ENCODE assay signal across 16 mouse cellular contexts in genomic region chr16:38184657-38185269, GRCm38 (mm10).
DNase-seq lines count a peak whose midpoint lies in the region; ATAC-seq and TF ChIP-seq lines count a peak whose summit lies in the region.
"Had no signal": no experiment of that assay in that cellular context is flagged by ENCODE, and none has a peak within 500 bp of the region (broad histone marks: within the 10 kb centered on the region; RNA-seq: fewer than 3 reads in every experiment).

No protein-coding gene starts in this region.

- ATAC-seq in heart, embryonic 14.5 days (ENCODE audit: insufficient number of reproducible peaks, insufficient read depth, low FRiP score, low read depth): no peak
- peak; percentile 79 for ATAC-seq in intestine, embryonic 16.5 days
- peak; percentile 88 for ATAC-seq in liver, postnatal 0 days
- peak; percentile 76; the same call in 1 of the 2 replicates for ATAC-seq in stomach, embryonic 16.5 days (ENCODE audit: insufficient read depth, low FRiP score)
- ATAC-seq in midbrain, embryonic 13.5 days: no peak

- H3K4me3 ChIP-seq in heart, embryonic 14.5 days (ENCODE audit: control insufficient read depth in 1 of 2, insufficient read depth in 1 of 2, low read depth in 1 of 2, low read length in 2 of 2): no peak overlapping the region
- H3K4me3 ChIP-seq in intestine, embryonic 16.5 days (ENCODE audit: low read length): no peak overlapping the region
- H3K4me3 ChIP-seq in liver, postnatal 0 days (ENCODE audit: low read depth, low read length): no peak overlapping the region
- no peak overlapping the region for H3K4me3 ChIP-seq in stomach, embryonic 16.5 days (replicated peaks; ENCODE audit: low read length)
- no peak overlapping the region for H3K4me3 ChIP-seq in midbrain, embryonic 13.5 days (replicated peaks)
- H3K4me3 ChIP-seq: limb, embryonic 12.5 days; megakaryocyte, embryonic 14.5 days had no signal

- WGBS in heart, embryonic 14.5 days: 69% methylated on average over 8 of the region's 8 CpGs
- WGBS in intestine, embryonic 16.5 days: 74% methylated on average over 8 of the region's 8 CpGs
- 66% methylated on average over 8 of the region's 8 CpGs for WGBS in liver, postnatal 0 days (ENCODE audit: insufficient replicate concordance)
- WGBS in stomach, embryonic 16.5 days: 63% methylated on average over 8 of the region's 8 CpGs
- WGBS in midbrain, embryonic 13.5 days: 87% methylated on average over 8 of the region's 8 CpGs

- no peaks in the 10 kb centered on the region for H3K27me3 ChIP-seq in heart, embryonic 14.5 days (ENCODE audit: control insufficient read depth, insufficient read depth, low read length)
- no peaks in the 10 kb centered on the region for H3K27me3 ChIP-seq in intestine, embryonic 16.5 days (replicated peaks; ENCODE audit: control insufficient read depth, insufficient read depth, low read length)
- H3K27me3 ChIP-seq in liver, postnatal 0 days (ENCODE audit: insufficient read depth, low read length): no peaks in the 10 kb centered on the region
- no peaks in the 10 kb centered on the region for H3K27me3 ChIP-seq in stomach, embryonic 16.5 days (ENCODE audit: control insufficient read depth, insufficient read depth, low read length)
- H3K27me3 ChIP-seq in midbrain, embryonic 13.5 days: no peaks in the 10 kb centered on the region
- H3K27me3 ChIP-seq: limb, embryonic 12.5 days; megakaryocyte, embryonic 14.5 days had no signal

- no peak for TF ChIP-seq EP300 in liver, postnatal 0 days (IDR thresholded peaks at IDR 0.05; ENCODE audit: low read depth)

- no peaks in the 10 kb centered on the region for H3K9me3 ChIP-seq in heart, embryonic 14.5 days (ENCODE audit: control insufficient read depth, low read length)
- H3K9me3 ChIP-seq in intestine, embryonic 16.5 days (ENCODE audit: control insufficient read depth, low read length): no peaks in the 10 kb centered on the region
- no peaks in the 10 kb centered on the region for H3K9me3 ChIP-seq in liver, postnatal 0 days (ENCODE audit: low read length)
- no peaks in the 10 kb centered on the region for H3K9me3 ChIP-seq in stomach, embryonic 16.5 days (replicated peaks; ENCODE audit: control insufficient read depth, low read length)
- no peaks in the 10 kb centered on the region for H3K9me3 ChIP-seq in midbrain, embryonic 13.5 days
- H3K9me3 ChIP-seq: limb, embryonic 12.5 days; megakaryocyte, embryonic 14.5 days had no signal

- no peak for DNase-seq in heart, postnatal 36 days
- DNase-seq in liver, postnatal 0 days: peak; percentile 61
- no peak for DNase-seq in spleen, postnatal 14 days (ENCODE audit: low spot score in 2 of 2)
- no peak for DNase-seq in frontal cortex, adult 2 months (ENCODE audit: extremely low spot score in 1 of 2, low spot score in 1 of 2)
- DNase-seq: adrenal gland, adult 8-10 months; cerebellum, adult 9-11 months; embryo, embryonic 11 days; gastrocnemius, postnatal 36 days; kidney, postnatal 4 days; thymus, postnatal 14 days had no signal

- H3K27ac ChIP-seq in heart, embryonic 14.5 days (replicated peaks in 1 of 2; ENCODE audit: control insufficient read depth in 1 of 2, insufficient read depth in 1 of 2, low read depth in 2 of 2, low read length in 2 of 2): peak overlapping the region; percentile 3 to 8; a peak in 1 of 4 replicates
- H3K27ac ChIP-seq in intestine, embryonic 16.5 days (ENCODE audit: low read length): no peak overlapping the region
- H3K27ac ChIP-seq in liver, postnatal 0 days (ENCODE audit: low read depth): peak overlapping the region; percentile 59
- H3K27ac ChIP-seq in stomach, embryonic 16.5 days (ENCODE audit: low read length): peak overlapping the region; percentile 56; the same call in 1 of the 2 replicates
- H3K27ac ChIP-seq in midbrain, embryonic 13.5 days: no peak overlapping the region
- H3K27ac ChIP-seq: limb, embryonic 12.5 days had no signal

- peaks cover 8 to 28% of the 10 kb centered on the region in 2 experiments for H3K4me1 ChIP-seq in heart, embryonic 14.5 days (ENCODE audit: control insufficient read depth in 2 of 2, insufficient read depth in 2 of 2, low read length in 2 of 2)
- H3K4me1 ChIP-seq in intestine, embryonic 16.5 days (ENCODE audit: control insufficient read depth, insufficient read depth, low read length): 0 out of 2 replicates have a peak, but pooled peaks cover 9% of the 10 kb centered on the region
- H3K4me1 ChIP-seq in liver, postnatal 0 days (ENCODE audit: insufficient read depth): peaks cover 5% of the 10 kb centered on the region; the same call in 1 of the 2 replicates
- peaks cover 15% of the 10 kb centered on the region; the same call in 1 of the 2 replicates for H3K4me1 ChIP-seq in stomach, embryonic 16.5 days (ENCODE audit: control insufficient read depth, insufficient read depth, low read length)
- H3K4me1 ChIP-seq in midbrain, embryonic 13.5 days (replicated peaks): peaks cover 11% of the 10 kb centered on the region; the same call in 1 of the 2 replicates
- H3K4me1 ChIP-seq: limb, embryonic 12.5 days had no signal

- intact Hi-C loops in heart, postnatal 36 days (cut with DNase I): no loop called here

- TF ChIP-seq CTCF in liver, postnatal 0 days (IDR thresholded peaks at IDR 0.05; ENCODE audit: low read depth): no peak

- peaks cover 28% of the 10 kb centered on the region for H3K36me3 ChIP-seq in heart, embryonic 14.5 days (ENCODE audit: control insufficient read depth, insufficient read depth, low read length)
- 0 out of 2 replicates have a peak, but pooled peaks cover 3% of the 10 kb centered on the region for H3K36me3 ChIP-seq in intestine, embryonic 16.5 days (ENCODE audit: control insufficient read depth, insufficient read depth, low read length)
- H3K36me3 ChIP-seq in liver, postnatal 0 days (replicated peaks; ENCODE audit: insufficient read depth, low read length): peaks cover 12% of the 10 kb centered on the region; the same call in 1 of the 2 replicates
- peaks cover 4% of the 10 kb centered on the region; the same call in 1 of the 2 replicates for H3K36me3 ChIP-seq in stomach, embryonic 16.5 days (ENCODE audit: control insufficient read depth, insufficient read depth, low read length)
- peaks cover 36% of the 10 kb centered on the region for H3K36me3 ChIP-seq in midbrain, embryonic 13.5 days

- no peak overlapping the region for H3K9ac ChIP-seq in heart, embryonic 14.5 days (ENCODE audit: low read length)
- no peak overlapping the region for H3K9ac ChIP-seq in intestine, embryonic 16.5 days (ENCODE audit: low read depth, low read length)
- H3K9ac ChIP-seq in liver, postnatal 0 days (replicated peaks): no peak overlapping the region
- no peak overlapping the region for H3K9ac ChIP-seq in stomach, embryonic 16.5 days (ENCODE audit: low read length)
- no peak overlapping the region for H3K9ac ChIP-seq in midbrain, embryonic 13.5 days (replicated peaks)
- H3K9ac ChIP-seq: limb, embryonic 12.5 days had no signal

- no peak overlapping the region for H3K4me2 ChIP-seq in heart, embryonic 14.5 days (ENCODE audit: low read length)
- H3K4me2 ChIP-seq in intestine, embryonic 16.5 days (ENCODE audit: low read depth, low read length): no peak overlapping the region
- no peak overlapping the region for H3K4me2 ChIP-seq in liver, postnatal 0 days (ENCODE audit: low read depth, low read length)
- no peak overlapping the region for H3K4me2 ChIP-seq in stomach, embryonic 16.5 days (ENCODE audit: low read depth, low read length)
- H3K4me2 ChIP-seq in midbrain, embryonic 13.5 days (replicated peaks): no peak overlapping the region
- H3K4me2 ChIP-seq: limb, embryonic 12.5 days had no signal

Comparison
In these comparisons a context has a peak if more than half of its experiments do, and no peak if none do; other contexts are left out.
1. ATAC-seq: peak in intestine, embryonic 16.5 days (single experiment), liver, postnatal 0 days (single experiment) and stomach, embryonic 16.5 days (single experiment); none in heart, embryonic 14.5 days (single experiment) and midbrain, embryonic 13.5 days (single experiment).
2. H3K27ac ChIP-seq: peak in heart, embryonic 14.5 days (2 of 2), liver, postnatal 0 days (single experiment) and stomach, embryonic 16.5 days (single experiment); none in intestine, embryonic 16.5 days (single experiment) and midbrain, embryonic 13.5 days (single experiment).